Mouse (Mus musculus) stomach, embryonic 16.5 days (tissue): ENCODE results near the gene Zdhhc16. TPM values are rescaled to one million over a fixed set of nuclear protein-coding genes. Genes with fewer than 3 reads are reported as not detected.

Experiments used
- ATAC-seq: fragments of 200-750 bp; cut with Nextera tagmentation; 2 replicates; pipeline ENCODE4 v1.8.0; 2017; ENCODE audit warnings: moderate number of reproducible peaks, moderate TSS enrichment; ENCODE audit not compliant: insufficient read depth, low FRiP score
- H3K27ac ChIP-seq: fragments of 300-500 bp; sonication (generic); 2 replicates; pipeline ENCODE4 v1.5.1; 2014; ENCODE audit warnings: low read length
- H3K27me3 ChIP-seq: fragments of 300-500 bp; sonication (generic); 2 replicates; pipeline ENCODE4 v1.6.1; 2014; ENCODE audit warnings: low read length, control low read depth, mixed read lengths; ENCODE audit not compliant: control insufficient read depth, insufficient read depth
- H3K36me3 ChIP-seq: fragments of 300-500 bp; sonication (generic); 2 replicates; pipeline ENCODE4 v1.6.1; 2014; ENCODE audit warnings: low read length; ENCODE audit not compliant: control insufficient read depth, insufficient read depth
- H3K4me1 ChIP-seq: fragments of 300-500 bp; sonication (generic); 2 replicates; pipeline ENCODE4 v1.6.1; 2014; ENCODE audit warnings: low read length, control low read depth, mixed read lengths; ENCODE audit not compliant: control insufficient read depth, insufficient read depth
- H3K4me2 ChIP-seq: fragments of 300-500 bp; sonication (generic); 2 replicates; pipeline ENCODE4 v1.6.1; 2014; ENCODE audit warnings: low read depth, low read length, mixed read lengths
- H3K4me3 ChIP-seq: fragments of 300-500 bp; sonication (generic); replicated peaks from 2 replicates; pipeline ENCODE4 v1.5.1; 2014; ENCODE audit warnings: mild to moderate bottlenecking, low read length
- H3K9ac ChIP-seq: fragments of 300-500 bp; sonication (generic); 2 replicates; pipeline ENCODE4 v1.6.1; 2014; ENCODE audit warnings: low read length
- H3K9me3 ChIP-seq: fragments of 300-500 bp; sonication (generic); replicated peaks from 2 replicates; pipeline ENCODE4 v1.6.1; 2016; ENCODE audit warnings: low read length, control low read depth; ENCODE audit not compliant: control insufficient read depth
- WGBS: fragments of 180-500 bp; shearing (Covaris S2); extraction: QIAGEN DNeasy Blood & Tissue Kit; methylation state at CpG from one replicate; pipeline ENCODE4 v1.1.7; 2014; 5-methylcytosine and 5-hydroxymethylcytosine counted together
- polyA plus RNA-seq: library from polyadenylated mRNA; unstranded; fragments of >200 nt; fragmentation: Nextera tagmentation; extraction: Ambion mirVana; gene quantifications from 2 replicates; pipeline ENCODE4 v1.2.1, GENCODE M21; 2015

The Zdhhc16 gene
- polyA plus RNA-seq, 1 experiment from 2014 or later = 76.2 TPM

- peak within 1 kb of the TSS; percentile 91 for H3K9ac ChIP-seq
- H3K4me2 ChIP-seq = peak within 1 kb of the TSS; percentile 88
- no peaks in the 10 kb centered on the region for H3K9me3 ChIP-seq
- peak; percentile 95 for ATAC-seq
- peaks cover 12% of the 10 kb centered on the region for H3K4me1 ChIP-seq
- H3K4me3 ChIP-seq = peak within 1 kb of the TSS; percentile 96
- no peaks in the 10 kb centered on the region for H3K27me3 ChIP-seq
- under 1% methylated on average over 67 of the region's 68 CpGs for WGBS
- peak within 1 kb of the TSS; percentile 93 for H3K27ac ChIP-seq
- H3K36me3 ChIP-seq = no peaks in the 10 kb centered on the region
Observed at GRCm38 (mm10) chr19:41980819-41981594, 47.7 kb downstream of the Zdhhc16 start, which contains the start of gene Mms19. Mms19 (minus strand) TSS chr19:41981157.

DNA sequence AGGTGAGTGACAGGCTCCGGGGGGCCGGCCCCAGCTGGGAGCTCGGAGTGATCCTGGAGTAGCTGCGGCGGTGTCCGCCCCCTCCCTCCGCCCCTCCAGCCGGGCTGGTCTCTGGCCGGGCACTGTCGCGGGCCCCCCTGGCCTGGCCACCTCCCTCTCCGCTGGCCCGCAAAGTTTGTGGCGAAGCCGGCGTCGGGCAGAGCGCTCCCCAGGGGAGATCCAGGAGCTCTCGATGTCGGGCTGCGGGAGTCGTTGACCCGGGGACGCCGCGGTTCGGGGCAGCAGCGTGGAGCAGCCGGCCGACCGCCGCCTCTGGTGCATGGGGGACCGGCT lies 48.3 kb downstream of the Zdhhc16 start, which contains the start of gene Ubtd1:
TSS of gene Ubtd1 (plus strand) at position 169 of the 333 bp plus-strand sequence.
- Histone ChIP-seq H3K27me3 (no peaks in the 10 kb centered on the region), H3K4me2 (peak within 1 kb of the TSS; percentile 88), H3K36me3 (no peaks in the 10 kb centered on the region), H3K9ac (peak within 1 kb of the TSS; percentile 91), H3K27ac (peak within 1 kb of the TSS; percentile 93), H3K4me1 (peaks cover 12% of the 10 kb centered on the region), H3K4me3 (peak within 1 kb of the TSS; percentile 96), H3K9me3 (no peaks in the 10 kb centered on the region)
- 0% methylated on average over 33 of the region's 33 CpGs for WGBS
- no peak for ATAC-seq

DNA sequence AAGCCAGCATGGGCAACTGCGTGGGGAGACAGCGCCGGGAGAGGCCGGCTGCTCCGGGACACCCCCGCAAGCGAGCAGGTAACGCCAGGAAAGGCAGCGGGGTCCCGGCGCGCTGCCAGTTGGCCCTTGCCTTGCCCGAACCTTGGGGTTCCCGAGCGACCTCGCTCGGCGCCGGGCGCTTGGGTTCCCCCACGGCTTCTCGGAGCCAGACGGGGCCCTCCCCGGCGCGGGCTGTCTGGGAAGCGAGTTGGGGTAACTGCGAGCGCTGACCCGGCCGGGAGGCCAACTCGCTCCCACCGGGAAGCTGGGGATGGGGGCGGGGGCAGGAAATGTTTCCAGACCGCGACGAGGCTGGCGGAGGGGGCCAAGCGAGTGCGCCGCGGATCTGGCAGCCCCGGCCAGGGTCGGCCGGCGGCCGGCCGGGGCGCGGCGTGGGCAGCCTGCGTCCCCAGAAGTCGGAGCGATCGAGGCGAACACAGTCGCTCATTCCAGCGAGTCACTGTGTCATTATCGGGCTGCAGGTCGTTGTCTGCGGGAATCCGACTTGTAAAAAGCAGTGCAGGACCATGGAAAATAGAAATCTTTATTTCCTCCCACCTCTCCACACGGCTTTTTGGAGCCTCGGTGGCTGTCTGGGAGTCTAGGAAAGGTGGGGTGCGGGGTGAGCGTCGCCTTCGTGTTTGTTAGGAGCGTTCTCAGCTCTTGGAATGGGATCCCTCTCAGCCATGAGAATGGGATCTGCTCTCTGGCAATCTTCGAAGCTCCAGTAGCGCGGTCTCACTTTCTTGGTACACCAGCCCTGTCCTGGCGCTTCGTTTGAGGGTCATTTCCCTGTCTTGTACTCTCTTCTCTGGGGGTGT lies 48.9 kb downstream of the Zdhhc16 start:
- Histone ChIP-seq H3K4me3 (peak overlapping the region; percentile 96), H3K4me2 (peak overlapping the region; percentile 80), H3K27me3 (no peaks in the 10 kb centered on the region), H3K36me3 (no peaks in the 10 kb centered on the region), H3K27ac (peak overlapping the region; percentile 90), H3K9ac (peak overlapping the region; percentile 91), H3K4me1 (peaks cover 12% of the 10 kb centered on the region), H3K9me3 (no peaks in the 10 kb centered on the region)
- WGBS = under 1% methylated on average over 74 of the region's 74 CpGs
- no peak for ATAC-seq

GRCm38 (mm10) chr19:41982791-41983150 lies 49.5 kb downstream of the Zdhhc16 start:
- ATAC-seq = no peak
- Histone ChIP-seq H3K4me2 (peak overlapping the region; percentile 80), H3K9me3 (no peaks in the 10 kb centered on the region), H3K27me3 (no peaks in the 10 kb centered on the region), H3K27ac (peak overlapping the region; percentile 90), H3K4me3 (peak overlapping the region; percentile 96), H3K36me3 (no peaks in the 10 kb centered on the region), H3K9ac (peak overlapping the region; percentile 91), H3K4me1 (peaks cover 12% of the 10 kb centered on the region)
- WGBS = 20% methylated on average over 4 of the region's 4 CpGs

- H3K9me3 ChIP-seq = no peaks in the 10 kb centered on the region
- H3K27ac ChIP-seq = no peak overlapping the region
- H3K27me3 ChIP-seq = no peaks in the 10 kb centered on the region
- WGBS = 89% methylated on average over 5 of the region's 5 CpGs
- H3K36me3 ChIP-seq = no peaks in the 10 kb centered on the region
- no peak overlapping the region for H3K4me2 ChIP-seq
- ATAC-seq = no peak
- H3K4me1 ChIP-seq = peaks cover 9% of the 10 kb centered on the region; the same call in 1 of the 2 replicates
- H3K9ac ChIP-seq = no peak overlapping the region
- H3K4me3 ChIP-seq = no peak overlapping the region
Observed at GRCm38 (mm10) chr19:41985994-41986393, 52.7 kb downstream of the Zdhhc16 start.

DNA sequence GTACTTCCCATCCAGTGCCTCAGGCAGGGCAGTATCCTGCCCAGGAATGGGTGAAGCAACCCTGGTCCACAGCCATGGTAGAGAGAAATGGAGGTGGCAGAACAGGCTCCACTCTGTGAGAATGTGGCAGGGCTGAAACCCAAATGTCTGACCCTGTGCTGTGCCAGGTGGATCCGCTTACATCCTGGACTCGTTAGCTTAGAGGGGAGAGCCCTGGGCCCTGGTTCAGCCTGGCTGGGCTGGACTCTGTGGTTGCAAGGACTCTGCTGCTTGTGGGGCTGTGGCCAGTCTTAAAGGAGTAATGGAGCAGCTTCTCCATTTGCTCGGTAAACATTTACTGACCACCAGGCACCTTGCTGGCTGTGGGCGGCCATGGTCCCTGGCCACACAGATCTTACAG lies 53.9 kb downstream of the Zdhhc16 start:
- no peak overlapping the region for H3K9ac ChIP-seq
- no peaks in the 10 kb centered on the region for H3K36me3 ChIP-seq
- H3K4me1 ChIP-seq = peaks cover 9% of the 10 kb centered on the region; the same call in 1 of the 2 replicates
- no peaks in the 10 kb centered on the region for H3K27me3 ChIP-seq
- H3K9me3 ChIP-seq = no peaks in the 10 kb centered on the region
- no peak overlapping the region for H3K27ac ChIP-seq
- ATAC-seq = no peak
- H3K4me3 ChIP-seq = no peak overlapping the region
- H3K4me2 ChIP-seq = no peak overlapping the region
- 77% methylated on average over 4 of the region's 4 CpGs for WGBS

- H3K27me3 ChIP-seq = no peaks in the 10 kb centered on the region
- H3K9me3 ChIP-seq = no peaks in the 10 kb centered on the region
- H3K36me3 ChIP-seq = no peaks in the 10 kb centered on the region
- H3K4me3 ChIP-seq = no peak overlapping the region
- H3K9ac ChIP-seq = no peak overlapping the region
- H3K4me2 ChIP-seq = no peak overlapping the region
- WGBS = 78% methylated on average over 6 of the region's 6 CpGs
- no peak overlapping the region for H3K27ac ChIP-seq
- H3K4me1 ChIP-seq = peaks cover 17% of the 10 kb centered on the region
- no peak for ATAC-seq
Observed at GRCm38 (mm10) chr19:41989810-41990209, 56.5 kb downstream of the Zdhhc16 start.

DNA sequence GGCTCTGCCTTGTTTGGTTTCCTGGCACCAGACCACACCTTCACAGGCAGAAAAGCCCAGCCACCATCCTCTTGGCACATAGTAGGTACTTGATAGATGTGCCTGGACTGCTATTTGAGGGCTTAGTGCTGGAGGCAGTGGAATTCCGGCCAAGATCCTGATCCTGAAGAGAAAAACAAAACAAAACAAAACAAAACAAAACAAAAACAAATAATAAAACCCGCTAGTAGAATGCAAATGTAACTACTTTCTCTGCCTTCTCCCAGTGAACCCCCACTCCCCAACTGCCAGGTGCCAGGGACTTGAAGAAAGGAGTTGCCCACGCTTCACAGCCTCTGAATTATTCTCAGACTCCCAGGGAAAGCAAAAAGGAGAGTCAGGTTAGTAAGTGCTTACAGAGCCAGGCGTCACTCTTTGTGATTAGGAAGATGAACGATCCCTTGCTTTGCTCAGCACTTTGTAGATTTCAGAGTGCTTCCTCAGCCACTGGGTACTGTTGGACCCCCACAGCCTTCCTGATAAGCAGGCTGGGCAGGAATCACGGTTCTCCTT lies 58.7 kb downstream of the Zdhhc16 start:
- no peaks in the 10 kb centered on the region for H3K36me3 ChIP-seq
- no peak overlapping the region for H3K4me3 ChIP-seq
- no peak overlapping the region for H3K9ac ChIP-seq
- H3K4me1 ChIP-seq = peaks cover 17% of the 10 kb centered on the region
- no peak overlapping the region for H3K27ac ChIP-seq
- no peaks in the 10 kb centered on the region for H3K9me3 ChIP-seq
- no peaks in the 10 kb centered on the region for H3K27me3 ChIP-seq
- no peak overlapping the region for H3K4me2 ChIP-seq
- WGBS = 53% methylated on average over 6 of the region's 6 CpGs
- ATAC-seq = no peak

DNA sequence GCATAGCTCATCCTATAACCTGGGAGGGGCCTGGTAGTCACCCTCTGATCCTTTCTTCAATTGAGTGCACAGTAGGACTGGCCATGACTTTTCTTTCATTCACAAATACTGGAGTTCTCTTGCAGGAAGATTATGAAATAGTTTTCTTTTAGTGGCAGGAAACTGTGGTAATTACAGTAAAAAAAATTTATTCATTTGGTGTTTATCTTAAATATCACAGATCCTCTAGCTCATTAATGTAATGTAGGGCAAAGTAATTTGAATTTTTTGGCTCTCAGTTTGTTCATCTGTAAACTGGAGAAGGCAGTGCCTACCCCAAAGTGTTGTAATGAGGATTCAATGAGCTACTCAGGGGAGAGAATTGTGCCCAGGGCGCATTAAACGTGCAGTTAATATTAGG lies 59.7 kb downstream of the Zdhhc16 start:
- Histone ChIP-seq H3K4me2 (no peak overlapping the region), H3K9me3 (no peaks in the 10 kb centered on the region), H3K4me1 (peaks cover 17% of the 10 kb centered on the region), H3K4me3 (no peak overlapping the region), H3K27me3 (no peaks in the 10 kb centered on the region), H3K27ac (no peak overlapping the region), H3K9ac (no peak overlapping the region), H3K36me3 (no peaks in the 10 kb centered on the region)
- WGBS = 56% methylated on average over 2 of the region's 2 CpGs
- ATAC-seq = no peak
